Mouse (Mus musculus) limb, embryonic 10.5 days (tissue): ENCODE results near the gene Rdh16. TPM values are rescaled to one million over a fixed set of nuclear protein-coding genes. Genes with fewer than 3 reads are reported as not detected.
"Not testable (repeated sequence)": the region's sequence is repeated elsewhere in the genome, so short reads cannot be mapped to it uniquely, and the experiment has no call there.

Experiments used
- DNase-seq: peaks from one replicate; pipeline ENCODE4 v3.0.0-alpha.2; 2017; ENCODE audit warnings: low spot score
- H3K27ac ChIP-seq: fragments of 300-500 bp; sonication (generic); 2 replicates; pipeline ENCODE4 v1.5.1; 2016; ENCODE audit warnings: mild to moderate bottlenecking
- H3K27me3 ChIP-seq: fragments of 300-500 bp; sonication (generic); 2 replicates; pipeline ENCODE4 v1.6.1; 2016; ENCODE audit warnings: low read depth, mild to moderate bottlenecking; ENCODE audit not compliant: poor library complexity, severe bottlenecking
- H3K36me3 ChIP-seq: fragments of 300-500 bp; sonication (generic); 2 replicates; pipeline ENCODE4 v1.6.1; 2016; ENCODE audit warnings: mild to moderate bottlenecking, moderate library complexity
- H3K4me1 ChIP-seq: fragments of 300-500 bp; sonication (generic); 2 replicates; pipeline ENCODE4 v1.6.1; 2016
- H3K4me3 ChIP-seq: fragments of 300-500 bp; sonication (generic); 2 replicates; pipeline ENCODE4 v1.5.1; 2016; ENCODE audit warnings: mild to moderate bottlenecking, moderate library complexity
- H3K9me3 ChIP-seq: fragments of 300-500 bp; sonication (generic); replicated peaks from 2 replicates; pipeline ENCODE4 v1.6.1; 2016; ENCODE audit warnings: mild to moderate bottlenecking
- WGBS: fragments of 180-500 bp; shearing (Covaris S2); methylation state at CpG from one replicate; pipeline ENCODE4 v1.1.7; 2016; 5-methylcytosine and 5-hydroxymethylcytosine counted together
- polyA plus RNA-seq: library from polyadenylated mRNA; unstranded; fragments of >200 nt; fragmentation: Nextera tagmentation; extraction: Ambion mirVana; gene quantifications from 2 replicates; pipeline ENCODE4 v1.2.1, GENCODE M21; 2016

The Rdh16 gene
- polyA plus RNA-seq, result not detected in 2 replicates

- Histone ChIP-seq H3K36me3 (no peaks in the 10 kb centered on the region), H3K27me3 (no peaks in the 10 kb centered on the region), H3K9me3 (no peaks in the 10 kb centered on the region), H3K4me1 (no peaks in the 10 kb centered on the region), H3K27ac (no peak within 1 kb of the TSS), H3K4me3 (no peak within 1 kb of the TSS)
- no peak for DNase-seq
- WGBS, result 90% methylated on average over 6 of the region's 6 CpGs
Measured at GRCm38 (mm10) chr10:127800891-127801290, at the start of gene Rdh16. TSS of gene Rdh16 (plus strand) at chr10:127801152.

DNA sequence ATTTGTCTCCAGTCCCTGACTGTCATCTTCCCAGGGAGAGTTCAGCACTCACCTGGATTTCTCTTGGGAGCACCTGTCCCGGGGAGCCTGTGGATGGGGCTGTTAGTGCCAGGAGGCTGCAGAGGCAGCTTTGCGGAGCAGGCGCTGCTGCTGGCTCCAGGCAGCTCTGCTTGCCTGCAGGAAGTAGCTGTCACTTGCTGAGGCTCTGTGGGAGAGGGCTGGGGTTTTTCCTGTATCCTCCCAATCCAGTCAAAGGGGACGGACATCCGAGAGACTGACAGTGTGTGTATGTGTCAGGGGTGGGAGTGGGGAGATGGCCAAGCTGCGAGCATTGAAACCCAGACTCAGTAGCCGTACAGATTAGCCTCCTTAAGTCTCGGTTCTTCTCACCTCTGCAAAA is 49.4 kb upstream of the Rdh16 start, which contains the start of gene Gpr182:
TSS of gene Gpr182 (minus strand) at position 185 of the 400 bp plus-strand sequence.
- no peak within 1 kb of the TSS for H3K27ac ChIP-seq
- no peak for DNase-seq
- H3K36me3 ChIP-seq, result peaks cover 23% of the 10 kb centered on the region
- H3K4me3 ChIP-seq, result peak within 1 kb of the TSS; percentile 24
- H3K27me3 ChIP-seq, result no peaks in the 10 kb centered on the region
- no peaks in the 10 kb centered on the region for H3K9me3 ChIP-seq
- WGBS, result 43% methylated on average over 8 of the region's 8 CpGs
- peaks cover 33% of the 10 kb centered on the region for H3K4me1 ChIP-seq

DNA sequence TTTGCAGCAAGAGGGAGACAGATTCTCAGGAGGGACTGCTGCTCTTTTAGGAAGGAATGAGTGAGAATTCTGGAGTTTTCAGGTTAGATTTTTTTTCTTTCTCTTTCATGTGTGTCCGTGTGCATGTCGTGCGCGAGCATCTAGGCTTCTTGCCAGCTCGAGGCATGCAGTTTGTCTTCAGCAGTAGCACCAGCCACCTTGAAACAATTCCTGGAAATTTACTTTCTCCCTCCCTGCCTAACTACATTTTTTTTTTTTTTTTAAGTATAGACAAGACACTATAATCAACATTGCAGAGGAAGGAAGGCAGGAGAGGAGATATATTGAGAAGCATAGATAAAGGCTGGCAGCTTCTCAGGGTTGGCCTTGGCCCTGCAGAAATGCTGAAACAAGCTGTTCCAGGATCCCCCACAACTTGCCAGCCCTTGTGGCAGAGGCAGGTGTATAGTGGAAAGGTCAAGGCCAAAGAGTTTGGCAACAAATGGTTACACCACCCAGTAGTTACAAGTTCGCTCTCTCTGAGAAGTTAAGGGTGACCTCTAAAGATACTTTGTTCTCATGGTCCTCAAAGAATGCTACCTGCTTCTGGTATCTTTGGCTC is 46.3 kb upstream of the Rdh16 start:
- Histone ChIP-seq H3K36me3 (no peaks in the 10 kb centered on the region), H3K27ac (no peak overlapping the region), H3K4me1 (peaks cover 14% of the 10 kb centered on the region), H3K9me3 (no peaks in the 10 kb centered on the region), H3K27me3 (no peaks in the 10 kb centered on the region), H3K4me3 (no peak overlapping the region)
- WGBS, result 82% methylated on average over 6 of the region's 6 CpGs
- no peak for DNase-seq

GRCm38 (mm10) chr10:127755246-127755645 is 45.7 kb upstream of the Rdh16 start:
- peaks cover 9% of the 10 kb centered on the region for H3K4me1 ChIP-seq
- no peak overlapping the region for H3K27ac ChIP-seq
- no peaks in the 10 kb centered on the region for H3K9me3 ChIP-seq
- DNase-seq, result no peak
- 75% methylated on average over 3 of the region's 3 CpGs for WGBS
- no peak overlapping the region for H3K4me3 ChIP-seq
- H3K36me3 ChIP-seq, result no peaks in the 10 kb centered on the region
- H3K27me3 ChIP-seq, result no peaks in the 10 kb centered on the region

- Histone ChIP-seq H3K27ac (no peak overlapping the region), H3K27me3 (no peaks in the 10 kb centered on the region), H3K4me3 (peak overlapping the region; percentile 23; the same call in 1 of the 2 replicates), H3K36me3 (no peaks in the 10 kb centered on the region), H3K4me1 (0 out of 2 replicates have a peak, but pooled peaks cover 5% of the 10 kb centered on the region), H3K9me3 (no peaks in the 10 kb centered on the region)
- DNase-seq, result no peak
- WGBS, result 43% methylated on average over 18 of the region's 18 CpGs
Measured at GRCm38 (mm10) chr10:127755770-127756468, 45.0 kb upstream of the Rdh16 start.

GRCm38 (mm10) chr10:127759181-127760110 is 41.5 kb upstream of the Rdh16 start, which contains the start of the genes Rdh1 and Rdh16f1:
TSS of gene Rdh1 (plus strand) at chr10:127759721.
TSS of gene Rdh16f1 (plus strand) at chr10:127759787.
- no peaks in the 10 kb centered on the region for H3K27me3 ChIP-seq
- DNase-seq, result no peak
- no peaks in the 10 kb centered on the region for H3K36me3 ChIP-seq
- H3K27ac ChIP-seq, result no peak within 1 kb of the TSS
- 66% methylated on average over 9 of the region's 9 CpGs for WGBS
- 0 out of 2 replicates have a peak, but pooled peaks cover 5% of the 10 kb centered on the region for H3K4me1 ChIP-seq
- no peaks in the 10 kb centered on the region for H3K9me3 ChIP-seq
- H3K4me3 ChIP-seq, result no peak within 1 kb of the TSS

GRCm38 (mm10) chr10:127762926-127763325 is 38.0 kb upstream of the Rdh16 start:
- not testable (repeated sequence) for H3K9me3 ChIP-seq, H3K4me3 ChIP-seq, H3K27ac ChIP-seq, H3K4me1 ChIP-seq, H3K27me3 ChIP-seq, DNase-seq, H3K36me3 ChIP-seq
- 90% methylated on average over 10 of the region's 10 CpGs for WGBS

DNA sequence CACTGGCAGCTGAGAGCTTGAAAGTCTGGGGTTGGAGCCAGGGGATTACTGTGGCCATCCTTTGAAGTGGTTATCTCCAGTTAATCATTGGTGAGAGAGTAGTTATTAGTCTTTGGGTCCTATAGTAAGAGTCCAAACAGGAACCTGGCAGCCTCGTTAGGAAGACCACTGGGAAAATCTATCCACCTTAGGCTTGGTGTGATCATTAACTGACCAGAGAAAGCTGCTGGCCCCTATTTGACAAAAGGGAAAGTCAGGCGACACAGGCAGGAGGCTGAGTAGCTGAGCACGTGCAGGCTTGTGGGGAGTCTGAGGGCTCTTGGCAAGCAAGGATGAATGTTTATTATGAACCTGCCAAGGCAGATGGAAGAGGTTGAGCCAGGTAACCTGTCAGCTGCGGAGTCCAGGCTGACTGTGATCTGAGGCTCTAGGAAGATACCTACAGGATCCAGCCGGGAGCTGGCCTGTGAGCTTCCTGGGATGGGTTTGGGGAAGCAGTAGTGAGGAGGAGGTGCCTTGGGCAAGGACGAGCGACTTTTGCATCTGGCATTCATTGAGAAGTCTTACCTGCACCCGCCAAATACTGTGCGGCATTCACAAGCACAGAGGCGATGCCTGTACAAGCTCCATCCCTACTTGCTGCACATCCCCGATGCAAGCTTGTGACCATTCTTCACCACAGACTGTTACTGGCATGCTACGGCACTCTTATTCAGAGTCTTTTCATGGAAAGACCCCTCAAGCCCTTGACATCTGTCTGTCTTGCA is 36.9 kb upstream of the Rdh16 start:
- Histone ChIP-seq H3K36me3 (no peaks in the 10 kb centered on the region), H3K27me3 (no peaks in the 10 kb centered on the region), H3K4me1 (no peaks in the 10 kb centered on the region), H3K4me3 (no peak overlapping the region), H3K9me3 (no peaks in the 10 kb centered on the region), H3K27ac (no peak overlapping the region)
- DNase-seq, result no peak
- WGBS, result 70% methylated on average over 12 of the region's 12 CpGs

- WGBS, result 78% methylated on average over 1 of the region's 1 CpGs
- Histone ChIP-seq H3K36me3 (no peaks in the 10 kb centered on the region), H3K27ac (no peak overlapping the region), H3K9me3 (no peaks in the 10 kb centered on the region), H3K4me1 (no peaks in the 10 kb centered on the region), H3K4me3 (no peak overlapping the region), H3K27me3 (no peaks in the 10 kb centered on the region)
- DNase-seq, result no peak
Measured at GRCm38 (mm10) chr10:127766564-127766963, 34.4 kb upstream of the Rdh16 start.

- Histone ChIP-seq H3K4me1 (no peaks in the 10 kb centered on the region), H3K27ac (no peak within 1 kb of the TSS), H3K4me3 (no peak within 1 kb of the TSS), H3K27me3 (no peaks in the 10 kb centered on the region), H3K9me3 (no peaks in the 10 kb centered on the region), H3K36me3 (no peaks in the 10 kb centered on the region)
- WGBS, result 84% methylated on average over 2 of the region's 2 CpGs
- DNase-seq, result no peak
Measured at GRCm38 (mm10) chr10:127776011-127776410, 24.9 kb upstream of the Rdh16 start, which contains the start of gene Rdh9. TSS of gene Rdh9 (plus strand) at chr10:127776386.

DNA sequence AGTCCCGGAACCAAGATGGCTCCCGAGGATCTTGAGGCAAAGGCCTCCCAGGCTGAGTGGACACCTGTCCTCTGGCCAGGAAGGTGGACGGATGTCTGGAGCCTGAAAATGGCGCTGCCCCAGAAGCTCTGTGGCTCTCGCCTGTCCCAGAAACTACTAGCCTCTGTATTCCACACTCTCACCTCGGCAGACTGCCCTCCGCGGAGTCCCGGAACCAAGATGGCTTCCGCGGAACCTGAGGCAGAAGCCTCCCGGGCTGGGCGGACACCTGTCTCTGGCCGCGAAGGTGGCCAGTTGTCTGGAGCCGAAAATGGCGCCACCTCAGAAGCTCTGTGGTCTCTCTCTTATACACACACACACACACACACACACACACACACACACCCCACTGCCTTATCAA is 18.6 kb upstream of the Rdh16 start:
- not testable (repeated sequence) for H3K4me3 ChIP-seq, H3K4me1 ChIP-seq, H3K27ac ChIP-seq, H3K36me3 ChIP-seq, H3K9me3 ChIP-seq, H3K27me3 ChIP-seq, DNase-seq
- 97% methylated on average over 17 of the region's 17 CpGs for WGBS

DNA sequence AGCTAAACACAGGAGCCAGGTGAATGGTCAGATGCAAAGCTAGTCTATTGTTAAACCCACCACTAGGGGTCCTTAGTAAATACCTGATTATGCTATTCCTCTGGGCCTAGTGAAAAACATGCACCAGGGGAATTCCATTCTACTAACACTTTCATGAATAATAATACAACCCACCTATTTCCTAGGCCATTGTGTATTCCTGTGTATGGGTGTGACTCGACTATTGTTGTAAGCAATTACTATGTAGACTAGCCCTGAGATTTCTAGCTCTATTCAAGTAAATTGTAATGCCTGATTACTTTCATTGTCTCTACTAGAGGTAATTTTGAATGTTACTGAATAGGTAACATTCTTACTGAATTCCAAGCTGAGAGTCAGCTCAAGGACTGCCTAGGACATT is 15.5 kb upstream of the Rdh16 start:
- WGBS, result 84% methylated on average over 1 of the region's 1 CpGs
- DNase-seq, H3K27ac ChIP-seq: not testable (repeated sequence)

More for the DNA sequence above, 15.5 kb upstream of the Rdh16 start:
- H3K4me1 ChIP-seq, H3K4me3 ChIP-seq, H3K27me3 ChIP-seq, H3K36me3 ChIP-seq, H3K9me3 ChIP-seq: not testable (repeated sequence)
